Mouse (Mus musculus) spleen, adult 2 months (tissue): ENCODE results near the gene Stap2.

ENCODE experiments used
- CTCF ChIP-seq: fragments of 200-500 bp; IDR thresholded peaks from 2 replicates; pipeline ENCODE4 v1.5.1; 2011; ENCODE audit warnings: mild to moderate bottlenecking, inconsistent platforms; ENCODE audit not compliant: insufficient read depth, insufficient read length, insufficient replicate concordance; ENCODE audit errors: extremely low read depth
- POLR2A ChIP-seq: fragments of 200-500 bp; IDR thresholded peaks from 2 replicates; pipeline ENCODE4 v1.6.1; 2011; ENCODE audit warnings: low read depth, low read length, inconsistent platforms

- TF ChIP-seq POLR2A (no peak), CTCF (no peak)
These were observed 12.5 kb upstream of the Stap2 start for GRCm38 (mm10) chr17:56017848-56018247.
